Mouse (Mus musculus) bone marrow, adult 2 months (tissue): ENCODE measurements around the gene Psme3. TPM values are rescaled to one million over a fixed set of nuclear protein-coding genes. Genes with fewer than 3 reads are reported as not detected.

Source experiments
- H3K27ac ChIP-seq: fragments of 200-500 bp; 2 replicates; pipeline ENCODE4 v1.5.1; 2012; ENCODE audit warnings: low read depth, mild to moderate bottlenecking, control low read depth, inconsistent platforms, low read length; ENCODE audit not compliant: control insufficient read depth, poor library complexity, insufficient read depth
- H3K4me1 ChIP-seq: fragments of 200-500 bp; 2 replicates; pipeline ENCODE4 v1.6.1; 2011; ENCODE audit warnings: low read length; ENCODE audit not compliant: control insufficient read depth, insufficient read depth
- H3K4me3 ChIP-seq: fragments of 200-500 bp; replicated peaks from 2 replicates; pipeline ENCODE3; 2011; ENCODE audit warnings: mild to moderate bottlenecking, low read depth, low read length, control low read depth; ENCODE audit not compliant: control insufficient read depth
- CTCF ChIP-seq: fragments of 200-500 bp; IDR thresholded peaks from 2 replicates; pipeline ENCODE4 v1.5.1; 2011; ENCODE audit warnings: low read length, control low read depth; ENCODE audit not compliant: control insufficient read depth, insufficient read depth
- POLR2A ChIP-seq: fragments of 200-500 bp; IDR thresholded peaks from 2 replicates; pipeline ENCODE4 v1.6.1; 2011; ENCODE audit warnings: low read depth, mild to moderate bottlenecking, control low read depth, low read length, borderline replicate concordance; ENCODE audit not compliant: control insufficient read depth
- WGBS: fragments of 180-500 bp; shearing (Covaris S2); methylation state at CpG from one replicate; pipeline ENCODE4 v1.1.7; 2018; 5-methylcytosine and 5-hydroxymethylcytosine counted together
- polyA plus RNA-seq: library from polyadenylated mRNA; stranded (reverse); fragments of >200 nt; gene quantifications from 2 replicates; pipeline ENCODE4 v1.2.4, GENCODE M21; 2011; ENCODE audit warnings: low replicate concordance; ENCODE audit not compliant: missing spikeins, insufficient read depth, insufficient read length

Psme3 gene
- 114 and 148 TPM in 2 replicates for polyA plus RNA-seq

DNA sequence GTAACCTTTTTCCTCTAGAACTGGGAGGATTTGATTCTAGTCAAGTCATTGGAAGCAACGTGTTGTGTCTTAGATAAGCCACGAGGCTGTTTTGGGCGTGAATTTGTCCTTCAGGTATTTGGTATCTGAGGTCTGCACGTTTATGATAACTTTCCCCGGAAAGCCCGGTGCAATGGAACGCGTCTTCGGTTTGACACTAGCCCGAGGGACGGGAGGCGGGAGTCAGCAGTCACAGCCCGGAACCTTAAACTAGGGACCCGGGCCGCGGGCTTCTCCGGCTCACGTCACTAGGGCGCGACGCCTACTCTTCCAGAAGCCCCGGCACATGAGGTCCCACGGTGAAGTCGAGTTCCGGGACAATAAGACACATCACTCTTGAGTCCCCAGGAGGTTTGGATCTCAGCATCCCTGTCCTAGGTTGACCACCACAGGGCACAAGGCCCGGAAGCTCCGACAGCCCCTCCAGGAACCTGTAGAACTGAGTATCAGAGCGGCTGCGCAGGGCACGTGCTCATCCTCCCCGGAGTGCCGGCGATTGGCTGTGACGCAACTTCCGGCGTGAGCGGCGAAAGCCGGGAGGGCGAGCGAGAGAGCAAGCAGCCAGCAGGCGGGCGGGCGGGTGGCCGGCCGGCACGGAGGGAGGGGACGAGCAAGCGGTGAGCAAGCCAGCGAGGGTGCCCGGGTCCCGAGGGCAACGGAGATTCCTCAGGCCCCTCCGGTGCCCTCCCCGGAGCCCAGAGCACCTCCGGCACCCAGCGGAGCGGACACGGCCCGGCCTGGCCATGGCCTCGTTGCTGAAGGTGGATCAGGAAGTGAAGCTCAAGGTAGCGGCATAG, at the start of gene Psme3:
Gene Psme3, plus strand, starts transcription at position 549 of the 836 bp plus-strand sequence.
- WGBS, result under 1% methylated on average over 62 of the region's 62 CpGs
- H3K4me3 ChIP-seq, result peak within 1 kb of the TSS; percentile 97
- peaks cover 3% of the 10 kb centered on the region; the same call in 1 of the 2 replicates for H3K4me1 ChIP-seq
- peak within 1 kb of the TSS; percentile 97 for H3K27ac ChIP-seq
- TF ChIP-seq CTCF (no peak), POLR2A (peak; percentile 94; the same call in 1 of the 2 replicates)

DNA sequence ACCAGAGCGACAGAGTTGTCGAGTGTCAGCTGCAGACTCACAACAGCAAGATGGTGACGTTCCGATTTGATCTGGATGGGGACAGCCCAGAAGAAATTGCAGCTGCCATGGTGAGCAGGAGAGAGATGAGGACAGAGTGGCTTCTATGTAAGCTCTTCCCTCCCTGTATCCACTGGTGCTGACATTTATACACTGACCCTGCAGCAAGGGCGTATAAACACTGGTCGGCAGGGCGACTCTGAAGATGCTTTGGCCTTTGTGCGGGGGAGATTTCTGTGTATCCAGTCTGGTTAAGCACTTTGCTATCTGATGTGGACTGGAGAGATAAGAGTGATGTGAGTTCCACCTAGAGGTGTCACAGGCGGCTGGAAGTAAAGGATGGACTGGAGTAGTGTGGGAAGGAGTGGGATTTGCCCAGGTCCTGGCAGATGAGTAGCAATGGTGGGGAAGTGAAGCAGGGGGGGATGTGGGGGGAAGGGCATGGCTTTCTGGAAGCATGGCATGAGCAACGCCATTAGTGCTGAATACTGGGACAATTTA, 46.4 kb upstream of the Psme3 start:
- Histone ChIP-seq H3K4me1 (no peaks in the 10 kb centered on the region), H3K27ac (no peak overlapping the region), H3K4me3 (no peak overlapping the region)
- WGBS, result 38% methylated on average over 10 of the region's 10 CpGs
- no peak for TF ChIP-seq CTCF
- TF ChIP-seq POLR2A, result no peak

DNA sequence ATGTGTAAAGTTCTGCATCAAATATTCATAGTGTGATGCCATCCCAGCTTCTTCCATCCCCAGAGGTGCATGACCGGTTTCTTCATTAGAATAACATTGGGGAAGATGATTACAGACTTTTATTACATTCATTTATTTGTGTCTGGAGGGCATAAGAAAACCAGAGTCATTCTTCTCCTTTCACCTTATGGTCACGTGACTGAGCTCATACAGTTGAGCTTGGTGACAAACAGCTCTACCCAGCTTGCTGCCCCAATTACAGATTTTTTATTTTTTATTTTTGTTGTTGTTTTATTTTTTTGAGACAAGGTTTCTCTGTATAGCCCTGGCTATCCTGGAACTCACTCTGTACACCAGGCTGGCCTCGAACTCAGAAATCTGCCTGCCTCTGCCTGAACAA, 43.6 kb upstream of the Psme3 start:
- Histone ChIP-seq H3K27ac (no peak overlapping the region), H3K4me3 (no peak overlapping the region), H3K4me1 (0 out of 2 replicates have a peak, but pooled peaks cover 1% of the 10 kb centered on the region)
- WGBS, result 69% methylated on average over 3 of the region's 3 CpGs
- TF ChIP-seq POLR2A (no peak), CTCF (no peak)

DNA sequence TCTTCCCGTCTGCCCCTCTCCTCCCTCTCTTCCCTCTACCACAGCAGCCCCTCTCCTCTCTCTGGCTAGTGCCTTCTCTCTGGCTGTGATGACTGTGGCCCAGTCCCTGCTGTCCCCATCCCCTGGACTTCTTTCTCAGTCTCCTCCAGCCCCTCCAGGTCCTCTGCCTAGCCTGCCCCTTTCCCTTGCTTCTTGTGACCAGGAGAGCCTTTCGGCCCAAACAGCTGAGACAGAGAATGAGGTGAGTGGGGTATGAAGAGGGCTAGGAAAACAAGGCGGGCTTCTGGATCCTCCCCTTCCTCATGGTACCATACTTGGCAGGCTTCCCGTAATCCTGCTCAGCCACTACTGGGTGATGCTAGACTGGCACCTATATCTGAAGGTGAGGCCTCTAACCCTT, 40.7 kb upstream of the Psme3 start:
- H3K4me1 ChIP-seq, result peaks cover 3% of the 10 kb centered on the region
- WGBS, result 74% methylated on average over 4 of the region's 4 CpGs
- TF ChIP-seq POLR2A, result no peak
- no peak for TF ChIP-seq CTCF
- H3K27ac ChIP-seq, result no peak overlapping the region
- no peak overlapping the region for H3K4me3 ChIP-seq

DNA sequence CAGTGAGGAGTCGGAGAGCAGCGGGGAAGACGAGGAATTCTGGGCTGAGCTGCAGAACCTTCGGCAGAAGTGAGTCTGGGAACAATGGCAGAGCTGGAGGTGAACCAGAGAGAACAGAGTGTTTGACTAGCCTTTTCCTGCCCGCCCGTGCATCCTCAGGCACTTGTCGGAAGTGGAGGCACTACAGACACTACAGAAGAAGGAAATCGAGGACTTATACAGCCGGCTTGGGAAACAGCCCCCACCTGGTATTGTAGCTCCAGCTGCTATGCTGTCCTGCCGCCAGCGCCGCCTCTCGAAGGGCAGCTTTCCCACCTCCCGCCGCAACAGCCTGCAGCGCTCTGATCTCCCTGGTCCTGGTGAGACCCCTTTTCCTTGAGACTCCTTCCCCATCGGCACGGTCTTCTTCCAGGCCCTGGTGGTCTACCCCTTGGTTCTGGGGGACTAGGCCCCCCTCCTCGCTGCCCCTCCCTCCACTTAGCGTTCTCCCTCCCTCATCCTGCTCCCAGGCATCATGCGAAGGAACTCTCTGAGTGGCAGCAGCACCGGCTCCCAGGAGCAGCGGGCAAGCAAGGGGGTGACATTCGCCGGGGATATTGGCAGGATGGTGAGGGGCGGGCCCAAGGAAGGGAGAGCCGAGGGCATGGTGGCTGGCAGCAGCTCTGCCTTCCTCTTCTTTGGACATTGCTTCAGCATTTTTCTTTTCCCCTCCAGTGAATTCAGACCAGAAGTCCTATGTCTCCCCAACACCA, 39.5 kb upstream of the Psme3 start:
- no peak for TF ChIP-seq CTCF
- TF ChIP-seq POLR2A, result no peak
- Histone ChIP-seq H3K4me1 (peaks cover 3% of the 10 kb centered on the region), H3K27ac (no peak overlapping the region), H3K4me3 (no peak overlapping the region)
- WGBS, result 80% methylated on average over 27 of the region's 27 CpGs

DNA sequence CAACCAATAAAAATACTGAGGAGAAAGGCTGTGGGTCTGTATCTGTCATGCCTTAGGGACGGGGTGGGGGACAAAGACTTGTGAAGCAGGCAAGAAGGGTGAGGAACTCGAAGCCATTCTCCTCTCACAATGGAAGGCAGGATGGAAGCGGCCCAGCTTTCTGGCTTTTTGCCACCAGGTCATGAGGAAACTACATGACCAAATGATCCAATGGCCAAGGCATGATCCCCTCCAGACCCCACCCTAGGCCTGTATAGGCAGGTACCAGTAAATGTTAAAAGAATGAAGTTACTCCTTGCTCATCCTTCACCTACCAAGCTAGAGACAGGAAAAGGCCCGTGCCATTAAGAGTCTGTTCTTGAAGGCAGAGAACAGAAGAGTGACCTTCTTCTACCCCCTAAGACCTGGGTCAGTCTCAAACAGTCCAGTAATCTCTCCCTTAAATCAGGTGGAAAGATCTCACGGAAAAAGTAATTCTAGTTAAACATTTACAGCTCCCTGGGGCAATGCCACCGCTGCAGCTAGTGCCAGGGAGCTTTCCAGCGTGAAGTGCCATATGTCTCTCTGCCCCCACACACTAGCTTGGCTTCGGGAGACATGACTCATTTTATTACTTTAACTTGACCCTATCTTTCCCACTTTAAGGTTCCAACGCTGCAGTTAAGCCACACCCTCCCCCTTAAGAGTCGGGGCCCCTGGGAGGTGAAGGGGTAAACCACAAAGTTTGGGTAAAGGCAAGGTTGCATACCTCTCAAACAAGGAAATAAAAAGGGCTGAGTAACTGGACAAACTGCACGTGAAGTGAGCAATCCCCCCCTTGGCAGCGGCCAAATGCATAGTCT, 38.4 kb upstream of the Psme3 start:
- Histone ChIP-seq H3K4me1 (peaks cover 3% of the 10 kb centered on the region), H3K4me3 (peak overlapping the region; percentile 74), H3K27ac (no peak overlapping the region)
- WGBS, result 45% methylated on average over 12 of the region's 12 CpGs
- TF ChIP-seq POLR2A, result no peak
- no peak for TF ChIP-seq CTCF
